ENCODE assay signal across 30 mouse cellular contexts in the genomic region with DNA sequence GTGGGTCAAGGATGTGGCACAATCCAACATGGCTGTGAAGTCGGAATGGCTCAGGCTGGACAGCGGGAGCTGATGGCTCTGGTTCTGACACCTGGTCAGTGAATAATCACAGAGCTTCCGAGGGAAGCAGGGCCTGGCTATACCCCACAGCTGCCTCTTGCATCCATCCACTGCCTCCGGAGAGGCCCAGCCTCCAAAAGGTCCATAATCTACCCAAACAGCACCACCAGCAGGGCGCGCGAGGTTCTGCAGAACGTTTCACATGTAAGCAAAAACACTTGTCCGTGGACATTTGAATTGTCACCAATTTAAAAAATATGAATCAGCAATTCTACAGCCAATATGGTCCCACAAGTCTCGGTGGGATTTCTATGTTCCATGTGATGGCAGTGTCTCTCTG. TPM values are rescaled to one million over a fixed set of nuclear protein-coding genes. Genes with fewer than 3 reads are reported as not detected.
DNase-seq lines count a peak whose midpoint lies in the region; ATAC-seq and TF ChIP-seq lines count a peak whose summit lies in the region.
"Had no signal": no experiment of that assay in that cellular context is flagged by ENCODE, and none has a peak within 500 bp of the region (broad histone marks: within the 10 kb centered on the region; RNA-seq: fewer than 3 reads in every experiment).

No protein-coding gene starts in this region.

- H3K36me3 ChIP-seq in liver, postnatal 0 days (replicated peaks; ENCODE audit: insufficient read depth, low read length), result no peaks in the 10 kb centered on the region
- no peaks in the 10 kb centered on the region for H3K36me3 ChIP-seq in liver, embryonic 12.5 days
- H3K36me3 ChIP-seq: embryonic facial prominence, embryonic 12.5 days; hindbrain, embryonic 15.5 days had no signal

- intact Hi-C loops in heart, postnatal 14 days (cut with DNase I), result no loop called here

- peaks cover 13% of the 10 kb centered on the region for H3K4me1 ChIP-seq in liver, postnatal 0 days (ENCODE audit: insufficient read depth)
- peaks cover 35% of the 10 kb centered on the region for H3K4me1 ChIP-seq in liver, embryonic 12.5 days
- peaks cover 13% of the 10 kb centered on the region for H3K4me1 ChIP-seq in cortical plate, adult 2 months (ENCODE audit: control insufficient read depth, insufficient read depth, low read length)
- H3K4me1 ChIP-seq: embryonic facial prominence, embryonic 12.5 days; hindbrain, embryonic 15.5 days had no signal

- no peak for TF ChIP-seq POLR2A in cortical plate, adult 2 months (IDR thresholded peaks at IDR 0.05; ENCODE audit: extremely low read depth, insufficient read depth, low read length)

- TF ChIP-seq EP300 in liver, postnatal 0 days (IDR thresholded peaks at IDR 0.05; ENCODE audit: low read depth), result no peak

- no peak overlapping the region for H3K9ac ChIP-seq in liver, postnatal 0 days (replicated peaks)
- no peak overlapping the region for H3K9ac ChIP-seq in liver, embryonic 12.5 days
- H3K9ac ChIP-seq: embryonic facial prominence, embryonic 12.5 days; forebrain, postnatal 0 days; hindbrain, embryonic 15.5 days had no signal

- no peak overlapping the region for H3K27ac ChIP-seq in liver, postnatal 0 days (ENCODE audit: low read depth)
- no peak overlapping the region for H3K27ac ChIP-seq in liver, embryonic 12.5 days
- 0 out of 2 replicates have a peak overlapping the region, but pooled peaks have one; percentile 6 for H3K27ac ChIP-seq in cortical plate, adult 2 months (ENCODE audit: insufficient read depth, low read length)
- H3K27ac ChIP-seq: embryonic facial prominence, embryonic 12.5 days; hindbrain, embryonic 15.5 days had no signal

- no peaks in the 10 kb centered on the region for H3K27me3 ChIP-seq in liver, postnatal 0 days (ENCODE audit: insufficient read depth, low read length)
- H3K27me3 ChIP-seq in liver, embryonic 12.5 days (replicated peaks), result no peaks in the 10 kb centered on the region; the same call in 1 of the 2 replicates
- H3K27me3 ChIP-seq: embryonic facial prominence, embryonic 12.5 days; hindbrain, embryonic 15.5 days had no signal

- 66% methylated on average over 10 of the region's 10 CpGs for WGBS in liver, postnatal 0 days (ENCODE audit: insufficient replicate concordance)
- 56% methylated on average over 10 of the region's 10 CpGs for WGBS in liver, embryonic 12.5 days (ENCODE audit: insufficient replicate concordance)

- H3K9me3 ChIP-seq in liver, postnatal 0 days (ENCODE audit: low read length), result no peaks in the 10 kb centered on the region
- 0 out of 2 replicates have a peak, but pooled peaks cover 3% of the 10 kb centered on the region for H3K9me3 ChIP-seq in liver, embryonic 12.5 days (replicated peaks)
- H3K9me3 ChIP-seq: embryonic facial prominence, embryonic 12.5 days; hindbrain, embryonic 15.5 days had no signal

- no peak overlapping the region for H3K4me2 ChIP-seq in liver, postnatal 0 days (ENCODE audit: low read depth, low read length)
- no peak overlapping the region for H3K4me2 ChIP-seq in liver, embryonic 12.5 days
- H3K4me2 ChIP-seq: embryonic facial prominence, embryonic 12.5 days; hindbrain, embryonic 15.5 days had no signal

- peak; percentile 81 for DNase-seq in heart, adult 11 months
- DNase-seq in heart, postnatal 14 days, result no peak
- DNase-seq in liver, postnatal 0 days, result no peak
- peak; percentile 71 for DNase-seq in ES-CJ7 (ENCODE audit: low read depth, low spot score)
- no peak for DNase-seq in cerebellum, postnatal 36 days
- DNase-seq: cerebellum, adult 9-11 months; forebrain, postnatal 0 days; gastrocnemius, postnatal 36 days; heart, postnatal 36 days; kidney, postnatal 25 days; lung, postnatal 36 days; midbrain, embryonic 14.5 days; right cerebral cortex, postnatal 25 days; spleen, adult 18-20 months had no signal

- ATAC-seq in liver, postnatal 0 days, result no peak
- no peak for ATAC-seq in liver, embryonic 12.5 days
- ATAC-seq: forebrain, postnatal 0 days; intestine, postnatal 0 days had no signal

- H3K4me3 ChIP-seq in liver, postnatal 0 days (ENCODE audit: low read depth, low read length), result no peak overlapping the region
- H3K4me3 ChIP-seq in liver, embryonic 12.5 days, result no peak overlapping the region
- H3K4me3 ChIP-seq in cortical plate, adult 2 months (ENCODE audit: insufficient read depth, low read length), result no peak overlapping the region
- H3K4me3 ChIP-seq: embryonic facial prominence, embryonic 12.5 days; hindbrain, embryonic 15.5 days had no signal

- TF ChIP-seq CTCF in liver, postnatal 0 days (IDR thresholded peaks at IDR 0.05; ENCODE audit: low read depth), result peak; percentile 18; the same call in 1 of the 2 replicates
- no peak for TF ChIP-seq CTCF in cortical plate, adult 2 months (IDR thresholded peaks at IDR 0.05; ENCODE audit: extremely low read depth, insufficient read depth, low read length)

RNA-seq across cellular contexts. Expression of a gene that starts 13.1 kb away (rescaled TPM):
- total RNA-seq in heart, postnatal 14 days (2021), result not detected
- polyA plus RNA-seq in liver, postnatal 0 days (2015; fragmentation: Nextera tagmentation; extraction: Ambion mirVana), result not detected in 2 replicates
- not detected in 2 replicates for polyA plus RNA-seq in liver, embryonic 12.5 days (2016; fragmentation: Nextera tagmentation; extraction: Ambion mirVana)
- polyA plus RNA-seq in cortical plate, adult 2 months (2012; rRNA removed), result 0.19 TPM in 2 replicates
- total RNA-seq: adrenal gland, adult 18-20 months; forebrain, postnatal 0 days; gastrocnemius, postnatal 36 days; heart, adult 8-10 months; heart, postnatal 36 days; layer of hippocampus, adult 8-10 months; left cerebral cortex, postnatal 25 days; megakaryocyte-erythroid progenitor cell, adult 5-6 weeks had no signal
- polyA plus RNA-seq: embryonic facial prominence, embryonic 12.5 days; forebrain, embryonic 11.5 days; forebrain, postnatal 0 days; heart, embryonic 14.5 days; hindbrain, embryonic 15.5 days; intestine, postnatal 0 days; kidney, embryonic 14.5 days; limb, embryonic 14.5 days; liver, embryonic 16.5 days; midbrain, embryonic 14.5 days; neural tube, embryonic 11.5 days had no signal

RNA-seq across cellular contexts. Expression of a gene that starts 44.0 kb away (rescaled TPM):
- 1 to 10 TPM; 1.2 to 1.6 TPM for total RNA-seq in heart, postnatal 14 days (2021)
- polyA plus RNA-seq in liver, postnatal 0 days (2015; fragmentation: Nextera tagmentation; extraction: Ambion mirVana), result 3.9 and 5.1 TPM in 2 replicates
- 13.8 and 14.1 TPM in 2 replicates for polyA plus RNA-seq in liver, embryonic 12.5 days (2016; fragmentation: Nextera tagmentation; extraction: Ambion mirVana)
- polyA plus RNA-seq in cortical plate, adult 2 months (2012; rRNA removed), result 1.6 and 1.8 TPM in 2 replicates

RNA-seq across cellular contexts. Expression of a gene that starts 55.4 kb away (rescaled TPM):
- not detected for total RNA-seq in heart, postnatal 14 days (2021)
- polyA plus RNA-seq in liver, postnatal 0 days (2015; fragmentation: Nextera tagmentation; extraction: Ambion mirVana), result not detected in 2 replicates
- polyA plus RNA-seq in liver, embryonic 12.5 days (2016; fragmentation: Nextera tagmentation; extraction: Ambion mirVana), result not detected in 2 replicates
- 3.6 TPM in 2 replicates for polyA plus RNA-seq in cortical plate, adult 2 months (2012; rRNA removed)
- total RNA-seq: gastrocnemius, postnatal 36 days; heart, adult 8-10 months; heart, postnatal 36 days; megakaryocyte-erythroid progenitor cell, adult 5-6 weeks had no signal
- polyA plus RNA-seq: forebrain, embryonic 11.5 days; liver, embryonic 16.5 days had no signal

Comparison
In these comparisons a context has a peak if more than half of its experiments do, and no peak if none do; other contexts are left out.
1. DNase-seq: peak in heart, adult 11 months (single experiment) and ES-CJ7 (single experiment); none in heart, postnatal 14 days (0 of 2), liver, postnatal 0 days (single experiment) and cerebellum, postnatal 36 days (0 of 2).